Comparison of ENCODE assay signal across 10 mouse cellular contexts in genomic region chr13:22039951-22040463, GRCm38 (mm10). TPM values are rescaled to one million over a fixed set of nuclear protein-coding genes. Genes with fewer than 3 reads are reported as not detected.
DNase-seq lines count a peak whose midpoint lies in the region; ATAC-seq and TF ChIP-seq lines count a peak whose summit lies in the region.
"Had no signal": no experiment of that assay in that cellular context is flagged by ENCODE, and none has a peak within 500 bp of the region (broad histone marks: within the 10 kb centered on the region; RNA-seq: fewer than 3 reads in every experiment).

No protein-coding gene starts in this region.

- peak overlapping the region; percentile 88 for H3K27ac ChIP-seq in heart, embryonic 12.5 days (ENCODE audit: poor library complexity, severe bottlenecking)
- no peak overlapping the region for H3K27ac ChIP-seq in forebrain, postnatal 0 days (ENCODE audit: low read depth, low read length)
- H3K27ac ChIP-seq in liver, embryonic 16.5 days (ENCODE audit: low read length): peak overlapping the region; percentile 97

- H3K27me3 ChIP-seq in heart, embryonic 12.5 days (replicated peaks): no peaks in the 10 kb centered on the region
- no peaks in the 10 kb centered on the region for H3K27me3 ChIP-seq in E14TG2a.4 (ENCODE audit: insufficient read depth, low read length)
- H3K27me3 ChIP-seq in forebrain, postnatal 0 days (ENCODE audit: insufficient read depth, low read length): no peaks in the 10 kb centered on the region
- no peaks in the 10 kb centered on the region for H3K27me3 ChIP-seq in liver, embryonic 16.5 days (ENCODE audit: control insufficient read depth, insufficient read depth, low read depth, low read length)

- 0 out of 2 replicates have a peak overlapping the region, but pooled peaks have one; percentile 70 for H3K9ac ChIP-seq in heart, embryonic 12.5 days
- H3K9ac ChIP-seq in forebrain, postnatal 0 days: no peak overlapping the region
- H3K9ac ChIP-seq in liver, embryonic 16.5 days (ENCODE audit: low read depth, low read length): peak overlapping the region; percentile 60

- peak overlapping the region; percentile 92 for H3K4me2 ChIP-seq in heart, embryonic 12.5 days
- H3K4me2 ChIP-seq in forebrain, postnatal 0 days (ENCODE audit: low read depth): peak overlapping the region; percentile 71
- H3K4me2 ChIP-seq in liver, embryonic 16.5 days (ENCODE audit: low read depth, low read length): peak overlapping the region; percentile 68

- H3K9me3 ChIP-seq in heart, embryonic 12.5 days (replicated peaks): no peaks in the 10 kb centered on the region
- no peaks in the 10 kb centered on the region for H3K9me3 ChIP-seq in E14TG2a.4 (ENCODE audit: low read length)
- no peaks in the 10 kb centered on the region for H3K9me3 ChIP-seq in forebrain, postnatal 0 days (ENCODE audit: low read length)
- no peaks in the 10 kb centered on the region for H3K9me3 ChIP-seq in liver, embryonic 16.5 days (replicated peaks; ENCODE audit: control insufficient read depth, low read length)

- no peak for ATAC-seq in heart, embryonic 12.5 days (ENCODE audit: insufficient number of reproducible peaks, low FRiP score)
- ATAC-seq in forebrain, postnatal 0 days: no peak
- no peak for ATAC-seq in liver, embryonic 16.5 days (ENCODE audit: low read depth)

- H3K4me1 ChIP-seq in heart, embryonic 12.5 days (replicated peaks): peaks cover 21% of the 10 kb centered on the region
- peaks cover 46% of the 10 kb centered on the region for H3K4me1 ChIP-seq in E14TG2a.4 (replicated peaks; ENCODE audit: low read depth, low read length)
- peaks cover 17% of the 10 kb centered on the region for H3K4me1 ChIP-seq in forebrain, postnatal 0 days (ENCODE audit: insufficient read depth)
- H3K4me1 ChIP-seq in liver, embryonic 16.5 days (ENCODE audit: control insufficient read depth, low read depth, low read length): peaks cover 35% of the 10 kb centered on the region

- 9% methylated on average over 2 of the region's 2 CpGs for WGBS in heart, embryonic 12.5 days
- 7% methylated on average over 2 of the region's 2 CpGs for WGBS in forebrain, postnatal 0 days
- WGBS in liver, embryonic 16.5 days (ENCODE audit: insufficient replicate concordance): 4% methylated on average over 2 of the region's 2 CpGs

- H3K36me3 ChIP-seq in heart, embryonic 12.5 days: no peaks in the 10 kb centered on the region
- no peaks in the 10 kb centered on the region for H3K36me3 ChIP-seq in E14TG2a.4 (ENCODE audit: insufficient read depth, low read length)
- no peaks in the 10 kb centered on the region for H3K36me3 ChIP-seq in forebrain, postnatal 0 days (ENCODE audit: insufficient read depth)
- no peaks in the 10 kb centered on the region for H3K36me3 ChIP-seq in liver, embryonic 16.5 days (ENCODE audit: control insufficient read depth, insufficient read depth)

- no peak for TF ChIP-seq CTCF in E14TG2a.4 (conservative IDR thresholded peaks at IDR 0.05; ENCODE audit: low read length)
- no peak for TF ChIP-seq CTCF in forebrain, postnatal 0 days (IDR thresholded peaks at IDR 0.05; ENCODE audit: low read depth)

- H3K4me3 ChIP-seq in heart, embryonic 12.5 days: peak overlapping the region; percentile 54
- peak overlapping the region; percentile 80 for H3K4me3 ChIP-seq in E14TG2a.4 (replicated peaks; ENCODE audit: low read length)
- H3K4me3 ChIP-seq in forebrain, postnatal 0 days (ENCODE audit: low read depth, low read length): no peak overlapping the region
- H3K4me3 ChIP-seq in liver, embryonic 16.5 days (ENCODE audit: low read depth, low read length): peak overlapping the region; percentile 60

- no peak for DNase-seq in heart, adult 9 months (ENCODE audit: low spot score in 2 of 2)
- DNase-seq in forebrain, postnatal 0 days: no peak
- no peak for DNase-seq in embryo, embryonic 10 days (ENCODE audit: low spot score)
- DNase-seq in left cerebral cortex, postnatal 25 days (ENCODE audit: low spot score in 2 of 2): no peak
- no peak for DNase-seq in cerebellum, postnatal 25 days
- DNase-seq: cerebellum, adult 11-12 months; kidney, postnatal 14 days had no signal

- intact Hi-C loops in left cerebral cortex, postnatal 25 days (cut with DNase I): loop anchor here (2.0 to 10.0 kb wide), 6 partner anchors 215 to 1717 kb away; partner anchors contain the start of genes Hist1h1e, Hist1h1t, Hist1h2ac and Hist1h2ai

RNA-seq across cellular contexts. Expression of gene Hist1h4i, which starts 1.2 kb away (rescaled TPM):
- polyA plus RNA-seq in heart, embryonic 12.5 days (2016; fragmentation: Nextera tagmentation; extraction: Ambion mirVana): 10.4 and 12.2 TPM in 2 replicates
- total RNA-seq in forebrain, postnatal 0 days (2014; rRNA removed): 26.4 and 44.9 TPM in 2 replicates
- 4.2 and 5.8 TPM in 2 replicates for polyA plus RNA-seq in forebrain, postnatal 0 days (2015; fragmentation: Nextera tagmentation; extraction: Ambion mirVana)
- 47.5 and 58.3 TPM in 2 replicates for polyA plus RNA-seq in liver, embryonic 16.5 days (2015; fragmentation: Nextera tagmentation; extraction: Ambion mirVana)
- total RNA-seq in left cerebral cortex, postnatal 25 days (2021): 10 to 100 TPM; 60.2 to 73.2 TPM

RNA-seq across cellular contexts. Expression of gene Hist1h2ag, which starts 2.7 kb away (rescaled TPM):
- 11.6 and 14.5 TPM in 2 replicates for polyA plus RNA-seq in heart, embryonic 12.5 days (2016; fragmentation: Nextera tagmentation; extraction: Ambion mirVana)
- total RNA-seq in forebrain, postnatal 0 days (2014; rRNA removed): 193 and 206 TPM in 2 replicates
- 4.8 and 8.3 TPM in 2 replicates for polyA plus RNA-seq in forebrain, postnatal 0 days (2015; fragmentation: Nextera tagmentation; extraction: Ambion mirVana)
- polyA plus RNA-seq in liver, embryonic 16.5 days (2015; fragmentation: Nextera tagmentation; extraction: Ambion mirVana): 13.1 and 20.8 TPM in 2 replicates
- 10 to 100 TPM in 1 of 2 experiments, 1 to 10 TPM in 1; 8.5 to 19.5 TPM for total RNA-seq in left cerebral cortex, postnatal 25 days (2021)

RNA-seq across cellular contexts. Expression of gene Hist1h2bj, which starts 3.0 kb away (rescaled TPM):
- 3.4 and 6.2 TPM in 2 replicates for polyA plus RNA-seq in heart, embryonic 12.5 days (2016; fragmentation: Nextera tagmentation; extraction: Ambion mirVana)
- 246 and 305 TPM in 2 replicates for total RNA-seq in forebrain, postnatal 0 days (2014; rRNA removed)
- polyA plus RNA-seq in forebrain, postnatal 0 days (2015; fragmentation: Nextera tagmentation; extraction: Ambion mirVana): 1.6 and 3.7 TPM in 2 replicates
- 13.4 and 22.7 TPM in 2 replicates for polyA plus RNA-seq in liver, embryonic 16.5 days (2015; fragmentation: Nextera tagmentation; extraction: Ambion mirVana)
- 10 to 100 TPM; 14.0 to 18.1 TPM for total RNA-seq in left cerebral cortex, postnatal 25 days (2021)

RNA-seq across cellular contexts. Expression of gene Hist1h2bk, which starts 4.3 kb away (rescaled TPM):
- 2.3 and 3.6 TPM in 2 replicates for polyA plus RNA-seq in heart, embryonic 12.5 days (2016; fragmentation: Nextera tagmentation; extraction: Ambion mirVana)
- 233 and 262 TPM in 2 replicates for total RNA-seq in forebrain, postnatal 0 days (2014; rRNA removed)
- polyA plus RNA-seq in forebrain, postnatal 0 days (2015; fragmentation: Nextera tagmentation; extraction: Ambion mirVana): 0.40 TPM in 1 of 2 replicates, not detected in the other
- 2.9 and 4.7 TPM in 2 replicates for polyA plus RNA-seq in liver, embryonic 16.5 days (2015; fragmentation: Nextera tagmentation; extraction: Ambion mirVana)
- total RNA-seq in left cerebral cortex, postnatal 25 days (2021): 10 to 100 TPM; 10.0 to 11.6 TPM

RNA-seq across cellular contexts. Expression of gene Hist1h2ah, which starts 4.6 kb away (rescaled TPM):
- 3.7 and 5.0 TPM in 2 replicates for polyA plus RNA-seq in heart, embryonic 12.5 days (2016; fragmentation: Nextera tagmentation; extraction: Ambion mirVana)
- total RNA-seq in forebrain, postnatal 0 days (2014; rRNA removed): 9.2 and 47.2 TPM in 2 replicates
- polyA plus RNA-seq in forebrain, postnatal 0 days (2015; fragmentation: Nextera tagmentation; extraction: Ambion mirVana): 1.6 and 1.9 TPM in 2 replicates
- 13.7 and 18.8 TPM in 2 replicates for polyA plus RNA-seq in liver, embryonic 16.5 days (2015; fragmentation: Nextera tagmentation; extraction: Ambion mirVana)
- total RNA-seq in left cerebral cortex, postnatal 25 days (2021): 10 to 100 TPM; 28.7 to 29.1 TPM
